23 mouse cellular contexts compared by ENCODE assay signal in the genomic region with DNA sequence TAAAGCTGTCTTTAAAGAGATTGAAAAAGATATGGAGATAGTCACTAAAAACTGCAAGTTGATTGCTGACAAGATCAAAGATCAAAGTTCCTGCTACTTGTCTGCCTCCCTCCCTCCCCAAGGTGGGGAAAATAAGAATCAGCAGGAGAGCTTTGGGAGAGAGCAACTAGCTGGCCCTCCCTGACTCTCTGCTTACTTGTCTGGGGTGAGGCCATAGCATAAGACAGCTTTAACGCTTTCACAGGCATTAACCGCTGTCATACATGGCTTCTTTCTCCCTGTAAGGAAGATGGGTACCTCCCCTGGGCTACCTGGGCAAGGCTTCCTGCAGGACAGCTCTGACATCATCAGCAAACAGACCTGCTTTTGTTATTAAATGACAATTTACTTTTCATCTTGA. TPM values are rescaled to one million over a fixed set of nuclear protein-coding genes. Genes with fewer than 3 reads are reported as not detected.
DNase-seq lines count a peak whose midpoint lies in the region; ATAC-seq and TF ChIP-seq lines count a peak whose summit lies in the region.
"Had no signal": no experiment of that assay in that cellular context is flagged by ENCODE, and none has a peak within 500 bp of the region (broad histone marks: within the 10 kb centered on the region; RNA-seq: fewer than 3 reads in every experiment).

No protein-coding gene starts in this region.

- no peak overlapping the region for H3K27ac ChIP-seq in intestine, embryonic 16.5 days (ENCODE audit: low read length)
- no peak overlapping the region for H3K27ac ChIP-seq in intestine, embryonic 15.5 days
- H3K27ac ChIP-seq in kidney, embryonic 16.5 days (ENCODE audit: low read length): peak overlapping the region; percentile 15; the same call in 1 of the 2 replicates
- H3K27ac ChIP-seq: embryonic facial prominence, embryonic 10.5 days; forebrain, embryonic 13.5 days; hindbrain, embryonic 14.5 days had no signal

- H3K9me3 ChIP-seq in intestine, embryonic 16.5 days (ENCODE audit: control insufficient read depth, low read length): no peaks in the 10 kb centered on the region
- H3K9me3 ChIP-seq in intestine, embryonic 15.5 days: no peaks in the 10 kb centered on the region
- H3K9me3 ChIP-seq in kidney, embryonic 16.5 days (ENCODE audit: low read length): no peaks in the 10 kb centered on the region
- H3K9me3 ChIP-seq: embryonic facial prominence, embryonic 10.5 days; forebrain, embryonic 13.5 days had no signal

- no peak overlapping the region for H3K4me2 ChIP-seq in intestine, embryonic 16.5 days (ENCODE audit: low read depth, low read length)
- H3K4me2 ChIP-seq in intestine, embryonic 15.5 days (replicated peaks): no peak overlapping the region
- H3K4me2 ChIP-seq in kidney, embryonic 16.5 days (replicated peaks; ENCODE audit: low read depth, low read length): no peak overlapping the region
- H3K4me2 ChIP-seq: forebrain, embryonic 13.5 days; hindbrain, embryonic 14.5 days had no signal

- 29% methylated on average over 2 of the region's 2 CpGs for WGBS in intestine, embryonic 16.5 days
- 36% methylated on average over 2 of the region's 2 CpGs for WGBS in intestine, embryonic 15.5 days
- 15% methylated on average over 2 of the region's 2 CpGs for WGBS in kidney, embryonic 16.5 days

- peak; percentile 14 for DNase-seq in embryo, embryonic 11 days
- DNase-seq in embryo, embryonic 10 days (ENCODE audit: low spot score): no peak
- no peak for DNase-seq in kidney, adult 18-20 months
- peak; percentile 15 for DNase-seq in brain, embryonic 14.5 days (ENCODE audit: low read depth)
- no peak for DNase-seq in urinary bladder, postnatal 25 days (ENCODE audit: low spot score)
- DNase-seq: adrenal gland, postnatal 10 days; cerebellum, adult 11-12 months; cerebellum, adult 9-10 months; cerebellum, postnatal 25 days; forebrain, postnatal 0 days; gastrocnemius, postnatal 14 days; heart, postnatal 14 days had no signal

- TF ChIP-seq CTCF in brain, embryonic 14.5 days (IDR thresholded peaks at IDR 0.05; ENCODE audit: borderline replicate concordance, extremely low read depth, insufficient read depth, insufficient read length): no peak

- peaks cover 7% of the 10 kb centered on the region; the same call in 1 of the 2 replicates for H3K4me1 ChIP-seq in intestine, embryonic 16.5 days (ENCODE audit: control insufficient read depth, insufficient read depth, low read length)
- peaks cover 4% of the 10 kb centered on the region; the same call in 1 of the 2 replicates for H3K4me1 ChIP-seq in intestine, embryonic 15.5 days (replicated peaks)
- peaks cover 21% of the 10 kb centered on the region for H3K4me1 ChIP-seq in kidney, embryonic 16.5 days (ENCODE audit: insufficient read depth, low read length)
- H3K4me1 ChIP-seq: forebrain, embryonic 13.5 days had no signal

- H3K9ac ChIP-seq in intestine, embryonic 16.5 days (ENCODE audit: low read depth, low read length): no peak overlapping the region
- no peak overlapping the region for H3K9ac ChIP-seq in intestine, embryonic 15.5 days
- no peak overlapping the region for H3K9ac ChIP-seq in kidney, embryonic 16.5 days (replicated peaks; ENCODE audit: low read length)
- H3K9ac ChIP-seq: forebrain, embryonic 13.5 days; forebrain, postnatal 0 days; hindbrain, embryonic 14.5 days had no signal

- ATAC-seq in intestine, embryonic 16.5 days: peak; percentile 59; the same call in 1 of the 2 replicates
- no peak for ATAC-seq in intestine, embryonic 15.5 days
- ATAC-seq in kidney, embryonic 16.5 days (ENCODE audit: low FRiP score, low TSS enrichment): peak; percentile 57; the same call in 1 of the 2 replicates
- ATAC-seq: forebrain, embryonic 13.5 days; forebrain, postnatal 0 days had no signal

- TF ChIP-seq POLR2A in brain, embryonic 14.5 days (IDR thresholded peaks at IDR 0.05; ENCODE audit: borderline replicate concordance, extremely low read depth, insufficient read depth, insufficient read length, poor library complexity, severe bottlenecking): no peak

- no peak overlapping the region for H3K4me3 ChIP-seq in intestine, embryonic 16.5 days (ENCODE audit: low read length)
- no peak overlapping the region for H3K4me3 ChIP-seq in intestine, embryonic 15.5 days (replicated peaks)
- no peak overlapping the region for H3K4me3 ChIP-seq in kidney, embryonic 16.5 days (ENCODE audit: low read length)
- H3K4me3 ChIP-seq: embryonic facial prominence, embryonic 10.5 days; forebrain, embryonic 13.5 days had no signal

- H3K27me3 ChIP-seq in intestine, embryonic 16.5 days (replicated peaks; ENCODE audit: control insufficient read depth, insufficient read depth, low read length): no peaks in the 10 kb centered on the region
- H3K27me3 ChIP-seq in intestine, embryonic 15.5 days (replicated peaks): no peaks in the 10 kb centered on the region
- no peaks in the 10 kb centered on the region for H3K27me3 ChIP-seq in kidney, embryonic 16.5 days (ENCODE audit: insufficient read depth, low read length)
- H3K27me3 ChIP-seq: forebrain, embryonic 13.5 days had no signal

- H3K36me3 ChIP-seq in intestine, embryonic 16.5 days (ENCODE audit: control insufficient read depth, insufficient read depth, low read length): no peaks in the 10 kb centered on the region
- no peaks in the 10 kb centered on the region for H3K36me3 ChIP-seq in intestine, embryonic 15.5 days
- H3K36me3 ChIP-seq in kidney, embryonic 16.5 days (ENCODE audit: insufficient read depth, low read length): no peaks in the 10 kb centered on the region
- H3K36me3 ChIP-seq: embryonic facial prominence, embryonic 10.5 days had no signal

RNA-seq across cellular contexts. Expression of a gene that starts 47.4 kb away (rescaled TPM):
- polyA plus RNA-seq in intestine, embryonic 16.5 days (2015; fragmentation: Nextera tagmentation; extraction: Ambion mirVana): not detected in 2 replicates
- not detected in 2 replicates for polyA plus RNA-seq in intestine, embryonic 15.5 days (2015; fragmentation: Nextera tagmentation; extraction: Ambion mirVana)
- polyA plus RNA-seq in kidney, embryonic 16.5 days (2015; fragmentation: Nextera tagmentation; extraction: Ambion mirVana): not detected in 2 replicates
- polyA plus RNA-seq in brain, embryonic 14.5 days (2012; rRNA removed): not detected in 2 replicates
- polyA plus RNA-seq: C2C12; cortical plate, adult 2 months; embryonic facial prominence, embryonic 10.5 days; embryonic facial prominence, embryonic 14.5 days; forebrain, embryonic 13.5 days; forebrain, postnatal 0 days; gonadal fat pad, adult 2 months; heart, embryonic 14.5 days; hindbrain, embryonic 14.5 days had no signal

Comparison
In these comparisons a context has a peak if more than half of its experiments do, and no peak if none do; other contexts are left out.
1. DNase-seq: peak in embryo, embryonic 11 days (single experiment) and brain, embryonic 14.5 days (single experiment); none in embryo, embryonic 10 days (single experiment), kidney, adult 18-20 months (single experiment) and urinary bladder, postnatal 25 days (single experiment).